Mouse (Mus musculus) cerebellum, postnatal 14 days (tissue): ENCODE results near the gene Ick.
A peak's percentile ranks its signal among the peaks of the same experiment; 100 is the strongest.
"Not testable (repeated sequence)": the region's sequence is repeated elsewhere in the genome, so short reads cannot be mapped to it uniquely, and the experiment has no call there.

ENCODE experiments used
- DNase-seq, 2 experiments: peaks; one replicate each; pipeline ENCODE4 v3.0.0; 2021; ENCODE audit warnings: mixed read lengths in 2 of 2

Ick gene

GRCm38 (mm10) chr9:78108796-78109239, at the start of gene Ick, which contains the start of gene Fbxo9:
Ick (plus strand) TSS chr9:78109192.
Fbxo9 (minus strand) TSS chr9:78109065.
- peak; percentile 88 to 92 for DNase-seq

GRCm38 (mm10) chr9:78059525-78060120, 49.4 kb upstream of the Ick start:
- no peak for DNase-seq

- no peak for DNase-seq
Measured at GRCm38 (mm10) chr9:78062392-78062791, 46.6 kb upstream of the Ick start.

- DNase-seq: no peak
Measured at GRCm38 (mm10) chr9:78064121-78064520, 44.9 kb upstream of the Ick start.

GRCm38 (mm10) chr9:78070496-78070895, 38.5 kb upstream of the Ick start:
- DNase-seq: no peak

- DNase-seq: no peak
Measured at GRCm38 (mm10) chr9:78071626-78072025, 37.4 kb upstream of the Ick start.

GRCm38 (mm10) chr9:78073291-78073690, 35.7 kb upstream of the Ick start:
- not testable (repeated sequence) for DNase-seq

- DNase-seq: no peak
Measured at GRCm38 (mm10) chr9:78073713-78074340, 35.2 kb upstream of the Ick start.

- no peak for DNase-seq
Measured at GRCm38 (mm10) chr9:78075256-78075655, 33.7 kb upstream of the Ick start.

GRCm38 (mm10) chr9:78078240-78078639, 30.8 kb upstream of the Ick start:
- peak; percentile 13 to 16 for DNase-seq

- DNase-seq: no peak
Measured at GRCm38 (mm10) chr9:78081835-78082234, 27.2 kb upstream of the Ick start.

GRCm38 (mm10) chr9:78084341-78084740, 24.7 kb upstream of the Ick start:
- DNase-seq: no peak

GRCm38 (mm10) chr9:78085722-78086287, 23.2 kb upstream of the Ick start:
- no peak for DNase-seq

GRCm38 (mm10) chr9:78087751-78088150, 21.2 kb upstream of the Ick start:
- DNase-seq: no peak

GRCm38 (mm10) chr9:78088521-78088920, 20.5 kb upstream of the Ick start:
- no peak for DNase-seq

GRCm38 (mm10) chr9:78088971-78089370, 20.0 kb upstream of the Ick start:
- no peak for DNase-seq

- no peak for DNase-seq
Measured at GRCm38 (mm10) chr9:78089906-78090305, 19.1 kb upstream of the Ick start.

GRCm38 (mm10) chr9:78090596-78090995, 18.4 kb upstream of the Ick start:
- DNase-seq: no peak

GRCm38 (mm10) chr9:78095686-78096085, 13.3 kb upstream of the Ick start:
- no peak for DNase-seq

- peak in 1 of 2 experiments; percentile 28 for DNase-seq
Measured at GRCm38 (mm10) chr9:78096376-78096775, 12.6 kb upstream of the Ick start.

GRCm38 (mm10) chr9:78100956-78101355, 8.0 kb upstream of the Ick start:
- DNase-seq: no peak

GRCm38 (mm10) chr9:78101431-78101830, 7.6 kb upstream of the Ick start:
- no peak for DNase-seq

- no peak for DNase-seq
Measured at GRCm38 (mm10) chr9:78103965-78104560, 4.9 kb upstream of the Ick start.

- DNase-seq: no peak
Measured at GRCm38 (mm10) chr9:78104973-78105372, 4.0 kb upstream of the Ick start.
